Mouse (Mus musculus) midbrain, embryonic 11.5 days (tissue): ENCODE results near the gene Zfp36l2. TPM values are rescaled to one million over a fixed set of nuclear protein-coding genes. Genes with fewer than 3 reads are reported as not detected.
"Not testable (repeated sequence)": the region's sequence is repeated elsewhere in the genome, so short reads cannot be mapped to it uniquely, and the experiment has no call there.

Source experiments
- ATAC-seq: fragments of 200-750 bp; cut with Nextera tagmentation; 2 replicates; pipeline ENCODE4 v1.8.0; 2017; ENCODE audit warnings: moderate TSS enrichment, moderate library complexity; ENCODE audit not compliant: low FRiP score
- DNase-seq: peaks from one replicate; pipeline ENCODE4 v3.0.0; 2015; ENCODE audit warnings: low spot score; ENCODE audit errors: missing footprints
- H3K27ac ChIP-seq: fragments of 300-500 bp; sonication (generic); 2 replicates; pipeline ENCODE4 v1.5.1; 2014; ENCODE audit warnings: low read depth, low read length
- H3K27me3 ChIP-seq: fragments of 300-500 bp; sonication (generic); 2 replicates; pipeline ENCODE4 v1.6.1; 2014; ENCODE audit warnings: mild to moderate bottlenecking, low read length, moderate library complexity, mixed read lengths; ENCODE audit not compliant: control insufficient read depth, insufficient read depth
- H3K36me3 ChIP-seq: fragments of 300-500 bp; sonication (generic); 2 replicates; pipeline ENCODE4 v1.6.1; 2014; ENCODE audit warnings: mild to moderate bottlenecking, low read length, moderate library complexity, mixed read lengths; ENCODE audit not compliant: control insufficient read depth, insufficient read depth
- H3K4me1 ChIP-seq: fragments of 300-500 bp; sonication (generic); 2 replicates; pipeline ENCODE4 v1.6.1; 2014; ENCODE audit warnings: low read length; ENCODE audit not compliant: control insufficient read depth, insufficient read depth
- H3K4me2 ChIP-seq: fragments of 300-500 bp; sonication (generic); 2 replicates; pipeline ENCODE4 v1.6.1; 2014; ENCODE audit warnings: mild to moderate bottlenecking, moderate library complexity
- H3K4me3 ChIP-seq: fragments of 300-500 bp; sonication (generic); 2 replicates; pipeline ENCODE4 v1.5.1; 2014; ENCODE audit warnings: low read depth, low read length
- H3K9ac ChIP-seq: fragments of 300-500 bp; sonication (generic); 2 replicates; pipeline ENCODE4 v1.6.1; 2014; ENCODE audit warnings: low read length
- H3K9me3 ChIP-seq: fragments of 300-500 bp; sonication (generic); 2 replicates; pipeline ENCODE4 v1.6.1; 2016; ENCODE audit warnings: low read length; ENCODE audit not compliant: control insufficient read depth
- WGBS: fragments of 180-500 bp; shearing (Covaris S2); extraction: QIAGEN DNeasy Blood & Tissue Kit; methylation state at CpG from one replicate; pipeline ENCODE4 v1.1.7; 2014; 5-methylcytosine and 5-hydroxymethylcytosine counted together
- polyA plus RNA-seq: library from polyadenylated mRNA; unstranded; fragments of >200 nt; fragmentation: Nextera tagmentation; extraction: Ambion mirVana; gene quantifications from 2 replicates; pipeline ENCODE4 v1.2.1, GENCODE M21; 2014

Zfp36l2 gene
- polyA plus RNA-seq, 1 experiment from 2014 or later: 14.6 TPM

DNA sequence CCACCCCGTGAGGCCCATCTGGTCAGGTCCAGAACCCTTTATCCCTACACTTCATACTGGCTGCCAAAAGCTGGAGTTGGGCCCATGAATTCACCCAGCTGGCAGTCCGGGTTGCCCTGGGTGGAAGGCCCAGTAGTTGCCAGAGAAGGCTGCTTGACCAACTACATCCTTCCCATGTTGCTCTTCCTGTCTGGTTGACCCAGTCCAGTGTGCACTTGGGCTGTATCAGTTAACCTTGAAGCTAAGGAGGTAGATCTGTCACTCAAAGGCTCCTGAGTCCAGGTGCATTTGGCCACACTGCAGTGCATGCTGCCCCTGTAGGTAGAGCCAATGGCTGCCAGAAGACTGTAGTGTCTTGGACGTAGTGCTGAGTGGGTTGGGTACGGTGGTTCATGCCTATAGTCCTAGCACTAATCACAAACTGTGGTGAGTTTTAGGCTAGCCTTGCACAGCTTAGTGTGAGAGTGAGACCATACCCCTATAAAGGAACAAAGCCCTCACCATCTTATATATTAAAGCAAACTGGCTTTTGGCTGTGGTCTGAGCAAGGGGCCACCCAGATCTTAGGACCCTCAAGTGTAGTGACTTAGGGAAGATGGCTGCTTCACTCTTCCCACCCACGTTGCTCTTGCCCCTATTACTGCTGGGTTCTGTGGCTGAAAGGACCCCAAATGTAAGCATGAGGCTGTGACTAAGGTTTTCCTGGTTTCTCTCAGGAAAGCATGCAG lies 1.5 kb upstream of the Zfp36l2 start:
- Histone ChIP-seq H3K36me3 (0 out of 2 replicates have a peak, but pooled peaks cover 2% of the 10 kb centered on the region), H3K4me1 (peaks cover 14% of the 10 kb centered on the region), H3K4me3 (no peak overlapping the region), H3K9me3 (no peaks in the 10 kb centered on the region), H3K9ac (peak overlapping the region; percentile 60), H3K27me3 (no peaks in the 10 kb centered on the region), H3K27ac (peak overlapping the region; percentile 80), H3K4me2 (peak overlapping the region; percentile 70)
- 79% methylated on average over 5 of the region's 5 CpGs for WGBS
- ATAC-seq: no peak
- peak; percentile 56 for DNase-seq

DNA sequence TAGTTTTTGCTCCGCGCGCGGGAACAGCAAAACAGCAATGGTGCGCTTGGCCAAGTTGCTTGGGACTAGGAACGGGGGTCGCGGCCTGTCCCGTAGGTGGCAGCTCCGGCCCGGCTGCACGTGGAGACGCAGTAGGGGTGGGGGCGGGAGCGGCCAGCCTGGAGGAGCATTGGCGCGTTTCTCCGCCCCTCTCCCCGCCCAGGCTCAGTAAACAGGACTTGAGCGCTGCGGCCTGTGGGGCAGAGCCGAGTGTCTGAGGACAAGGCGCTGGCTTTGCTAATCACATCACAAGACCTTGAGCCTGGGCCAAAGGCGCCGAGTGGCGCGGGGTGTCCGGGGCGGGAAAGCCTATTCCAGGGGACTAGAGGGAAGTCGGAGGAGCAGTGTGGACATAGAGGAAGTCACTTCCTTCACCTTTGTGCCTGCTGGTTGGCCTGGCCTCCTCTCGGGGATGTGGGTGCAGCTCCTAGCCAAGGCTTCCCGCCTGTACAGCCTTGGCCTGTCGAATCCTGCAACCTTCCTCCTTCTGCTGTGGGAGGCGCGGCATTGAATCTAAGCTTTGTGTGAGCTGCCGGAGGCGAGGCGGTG lies 721 bp upstream of the Zfp36l2 start:
- peak overlapping the region; percentile 51 for H3K4me3 ChIP-seq
- no peaks in the 10 kb centered on the region for H3K27me3 ChIP-seq
- peak overlapping the region; percentile 70 for H3K4me2 ChIP-seq
- 0 out of 2 replicates have a peak, but pooled peaks cover 2% of the 10 kb centered on the region for H3K36me3 ChIP-seq
- peak overlapping the region; percentile 60 for H3K9ac ChIP-seq
- under 1% methylated on average over 38 of the region's 38 CpGs for WGBS
- peak overlapping the region; percentile 80 for H3K27ac ChIP-seq
- ATAC-seq (peak; percentile 86), DNase-seq (no peak)
- H3K4me1 ChIP-seq: peaks cover 17% of the 10 kb centered on the region
- no peaks in the 10 kb centered on the region for H3K9me3 ChIP-seq

DNA sequence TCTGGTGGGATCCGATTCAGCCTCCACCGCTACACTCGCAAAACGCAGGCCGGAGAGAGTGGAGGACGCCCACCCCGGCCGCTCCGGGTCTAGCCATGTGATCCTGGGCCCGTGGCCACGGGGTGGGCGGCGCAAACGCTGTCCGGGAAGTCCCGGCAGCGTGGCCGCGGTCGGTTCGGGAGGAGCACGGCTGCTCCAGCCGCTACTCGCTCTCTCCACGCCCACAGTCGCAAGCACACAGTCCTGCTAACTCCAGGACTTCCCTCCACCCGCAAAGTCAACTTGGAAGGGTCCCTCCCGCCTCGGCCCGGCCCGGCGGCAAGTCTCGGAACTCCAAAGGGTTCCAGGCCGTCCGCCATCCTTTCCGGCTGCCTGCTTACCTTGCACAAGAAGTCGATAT lies 483 bp downstream of the Zfp36l2 start:
- WGBS: under 1% methylated on average over 11 of the region's 37 CpGs
- peak overlapping the region; percentile 89 for H3K9ac ChIP-seq
- not testable (repeated sequence) for H3K36me3 ChIP-seq, DNase-seq, H3K9me3 ChIP-seq, H3K27me3 ChIP-seq
- H3K4me1 ChIP-seq: peaks cover 29% of the 10 kb centered on the region
- peak overlapping the region; percentile 79 for H3K4me3 ChIP-seq
- ATAC-seq: peak; percentile 0; the same call in 1 of the 2 replicates
- peak overlapping the region; percentile 80 for H3K27ac ChIP-seq
- peak overlapping the region; percentile 70 for H3K4me2 ChIP-seq

GRCm38 (mm10) chr17:84186451-84187202 lies 1.1 kb downstream of the Zfp36l2 start:
- under 1% methylated on average over 79 of the region's 80 CpGs for WGBS
- H3K9ac ChIP-seq: peak overlapping the region; percentile 89
- no peaks in the 10 kb centered on the region for H3K9me3 ChIP-seq
- H3K27me3 ChIP-seq: no peaks in the 10 kb centered on the region
- peaks cover 29% of the 10 kb centered on the region for H3K4me1 ChIP-seq
- H3K36me3 ChIP-seq: 0 out of 2 replicates have a peak, but pooled peaks cover 2% of the 10 kb centered on the region
- no peak for ATAC-seq
- DNase-seq: no peak
- peak overlapping the region; percentile 79 for H3K4me3 ChIP-seq
- H3K4me2 ChIP-seq: peak overlapping the region; percentile 70
- peak overlapping the region; percentile 80 for H3K27ac ChIP-seq

DNA sequence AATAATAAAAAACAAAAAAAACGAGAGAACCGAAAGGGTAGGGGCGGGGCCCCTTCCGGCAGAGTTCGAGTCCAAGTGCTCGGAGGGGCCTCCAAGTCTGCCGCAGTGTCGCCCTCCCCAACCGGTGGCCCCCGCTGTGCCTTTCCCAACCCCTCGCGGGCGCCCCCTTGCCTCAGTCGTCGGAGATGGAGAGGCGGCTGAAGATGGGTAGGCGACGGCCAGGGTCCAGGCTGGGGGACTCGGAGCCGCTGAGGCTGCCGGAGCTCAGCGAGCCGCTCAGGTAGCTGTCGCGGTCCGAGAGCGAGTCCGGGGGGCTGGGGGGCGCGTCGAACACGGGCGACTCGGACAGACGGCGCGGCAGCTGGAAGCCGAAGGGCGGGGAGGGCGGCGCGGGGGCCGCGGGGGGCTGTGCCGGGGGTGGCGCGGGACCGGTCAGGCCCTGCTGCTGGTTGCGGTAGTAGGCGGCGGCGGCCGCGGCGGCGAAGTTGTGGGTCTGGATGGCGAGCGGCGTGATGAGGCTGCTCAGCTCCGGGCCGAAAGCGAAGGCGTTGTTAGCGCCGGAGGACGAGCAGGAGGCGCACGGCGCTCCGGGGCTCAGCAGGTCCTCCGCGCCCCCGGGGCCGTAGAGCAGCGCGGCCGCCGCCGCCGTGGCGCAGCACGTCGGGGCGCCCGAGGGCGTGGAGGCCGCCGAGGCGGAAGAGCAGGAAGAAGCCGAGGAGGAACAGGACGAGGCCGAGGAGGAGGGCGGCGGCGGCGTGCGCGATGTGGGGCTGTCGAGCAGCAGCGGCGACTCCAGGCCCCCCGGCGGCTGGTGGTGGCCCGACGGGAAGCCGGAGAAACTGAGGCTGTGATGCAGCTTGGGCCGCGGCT lies 1.9 kb downstream of the Zfp36l2 start:
- peak overlapping the region; percentile 89 for H3K9ac ChIP-seq
- peak overlapping the region; percentile 70 for H3K4me2 ChIP-seq
- under 1% methylated on average over 101 of the region's 108 CpGs for WGBS
- ATAC-seq (no peak), DNase-seq (peak; percentile 97)
- peak overlapping the region; percentile 79 for H3K4me3 ChIP-seq
- no peaks in the 10 kb centered on the region for H3K27me3 ChIP-seq
- 0 out of 2 replicates have a peak, but pooled peaks cover 2% of the 10 kb centered on the region for H3K36me3 ChIP-seq
- peak overlapping the region; percentile 80 for H3K27ac ChIP-seq
- no peaks in the 10 kb centered on the region for H3K9me3 ChIP-seq
- H3K4me1 ChIP-seq: peaks cover 29% of the 10 kb centered on the region

- H3K4me2 ChIP-seq: peak overlapping the region; percentile 70
- peak overlapping the region; percentile 79 for H3K4me3 ChIP-seq
- ATAC-seq (no peak), DNase-seq (peak; percentile 92)
- no peak overlapping the region for H3K27ac ChIP-seq
- no peaks in the 10 kb centered on the region for H3K27me3 ChIP-seq
- 4% methylated on average over 7 of the region's 7 CpGs for WGBS
- H3K36me3 ChIP-seq: 0 out of 2 replicates have a peak, but pooled peaks cover 2% of the 10 kb centered on the region
- peak overlapping the region; percentile 89 for H3K9ac ChIP-seq
- no peaks in the 10 kb centered on the region for H3K9me3 ChIP-seq
- peaks cover 32% of the 10 kb centered on the region for H3K4me1 ChIP-seq
Observed at GRCm38 (mm10) chr17:84185011-84185411, 2.7 kb downstream of the Zfp36l2 start.

GRCm38 (mm10) chr17:84183291-84183781 lies 4.4 kb downstream of the Zfp36l2 start:
- 1% methylated on average over 12 of the region's 12 CpGs for WGBS
- peak overlapping the region; percentile 42 for H3K4me2 ChIP-seq
- peak overlapping the region; percentile 28; the same call in 1 of the 2 replicates for H3K9ac ChIP-seq
- no peaks in the 10 kb centered on the region for H3K27me3 ChIP-seq
- no peaks in the 10 kb centered on the region for H3K9me3 ChIP-seq
- no peak overlapping the region for H3K27ac ChIP-seq
- no peak for ATAC-seq
- 0 out of 2 replicates have a peak, but pooled peaks cover 2% of the 10 kb centered on the region for H3K36me3 ChIP-seq
- peak; percentile 97 for DNase-seq
- H3K4me3 ChIP-seq: peak overlapping the region; percentile 17
- peaks cover 18% of the 10 kb centered on the region for H3K4me1 ChIP-seq
